Mouse (Mus musculus) CD4-positive, CD25-positive, alpha-beta regulatory T cell (primary cell): ENCODE results near the gene Olfr390. TPM values are rescaled to one million over a fixed set of nuclear protein-coding genes. Genes with fewer than 3 reads are reported as not detected.

Source experiments
- polyA plus RNA-seq: library from polyadenylated mRNA; unstranded; fragments of 100-300 nt; shearing (Covaris generic); gene quantifications from one replicate; pipeline ENCODE4 v1.2.1, GENCODE M21; 2017

Gene Olfr390
- polyA plus RNA-seq = not detected

GRCm38 (mm10) chr11:73782664-73783063, at the start of gene Olfr390:
TSS of gene Olfr390 (plus strand) at chr11:73782964.

DNA sequence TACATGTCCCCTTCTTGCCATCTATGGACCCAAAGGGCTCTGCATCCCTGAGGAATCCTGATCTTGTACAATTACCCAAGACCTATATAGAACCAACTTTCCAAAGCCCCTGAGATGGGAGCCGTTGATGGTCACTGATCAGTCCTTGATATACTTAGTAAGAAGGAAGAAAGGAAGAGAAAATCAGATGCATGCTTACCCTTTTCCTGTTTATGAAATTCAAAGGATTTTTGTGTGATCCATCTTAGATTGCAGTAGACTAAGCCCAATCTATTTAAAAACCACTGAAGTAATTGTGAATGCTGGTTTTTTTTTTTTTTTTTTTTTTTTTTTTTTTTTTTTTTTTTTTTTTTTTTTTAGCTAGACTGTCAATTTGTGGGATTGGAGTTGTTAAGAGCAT, 2.2 kb upstream of the Olfr390 start, which contains the start of gene Olfr389:
Gene Olfr389 (minus strand): TSS at position 101 of the 400 bp plus-strand sequence.

DNA sequence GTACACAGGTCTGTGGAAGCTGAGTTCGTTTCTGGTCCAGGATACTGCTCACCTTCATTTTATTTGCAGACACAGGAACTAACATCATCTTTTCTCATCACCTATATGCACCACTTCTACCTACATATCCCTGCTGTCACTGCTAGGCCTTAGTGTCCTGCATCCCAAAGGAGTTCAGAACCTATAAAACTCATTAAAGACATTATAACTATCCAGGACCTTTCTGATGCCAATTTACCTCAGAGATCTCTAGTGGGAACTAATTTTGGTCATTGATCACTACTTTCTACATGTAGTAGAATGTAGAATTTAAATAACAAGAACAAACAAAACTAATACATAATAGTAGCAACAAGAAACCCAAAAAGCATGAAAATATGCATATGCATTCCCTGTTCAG, 20.2 kb downstream of the Olfr390 start, which contains the start of gene Olfr391-ps:
Gene Olfr391-ps (minus strand): TSS at position 101 of the 400 bp plus-strand sequence.

DNA sequence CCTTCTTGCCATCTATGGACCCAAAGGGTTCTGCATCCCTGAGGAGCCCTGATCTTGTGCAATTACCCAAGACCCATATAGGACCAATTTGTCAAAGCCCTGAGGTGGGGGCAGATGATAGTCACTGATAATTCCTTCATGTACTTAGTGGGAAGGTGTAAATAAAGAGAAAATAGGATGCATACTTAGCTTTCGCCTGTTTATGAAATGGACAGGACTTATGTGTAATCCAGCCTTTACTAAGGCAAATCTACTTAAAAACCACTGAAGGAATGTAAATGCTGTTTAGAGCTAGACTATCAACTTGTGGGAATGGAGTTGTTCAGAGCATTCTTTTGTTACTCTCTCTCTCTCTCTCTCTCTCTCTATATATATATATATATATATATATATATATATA, 34.2 kb downstream of the Olfr390 start, which contains the start of gene Olfr392:
Gene Olfr392 (minus strand): TSS at position 101 of the 400 bp plus-strand sequence.

Other genes with a start within 250 kb of the Olfr390 start
- gene Olfr385, start 190.0 kb upstream of the Olfr390 start, polyA plus RNA-seq = not detected
- gene Olfr384, start 184.4 kb upstream of the Olfr390 start, polyA plus RNA-seq = not detected
- not detected for gene Zfp735, start 94.2 kb upstream of the Olfr390 start, polyA plus RNA-seq
- gene Olfr389, start 2.3 kb upstream of the Olfr390 start, polyA plus RNA-seq = not detected
- gene Olfr391-ps, start 20.1 kb downstream of the Olfr390 start, polyA plus RNA-seq = not detected
- 0.08 TPM for gene Olfr392, start 34.1 kb downstream of the Olfr390 start, polyA plus RNA-seq
- not detected for gene Olfr393, start 68.5 kb downstream of the Olfr390 start, polyA plus RNA-seq
- gene Olfr394, start 107.8 kb downstream of the Olfr390 start, polyA plus RNA-seq = not detected
- gene Olfr395, start 126.3 kb downstream of the Olfr390 start, polyA plus RNA-seq = not detected
- not detected for gene Olfr23, start 153.7 kb downstream of the Olfr390 start, polyA plus RNA-seq
- not detected for gene Olfr397, start 177.9 kb downstream of the Olfr390 start, polyA plus RNA-seq
- gene Olfr398, start 207.4 kb downstream of the Olfr390 start, polyA plus RNA-seq = 0.04 TPM